Mouse (Mus musculus) hematopoietic stem cell, adult 5-6 weeks (primary cell): ENCODE measurements at regions not wholly inside any gene's neighbourhood (a gene's known extent, or its start where the extent isn't known, plus 50 kb on each side); places are given as distances from the start of the nearest gene placed in this dataset.
"Not testable (repeated sequence)": the region's sequence is repeated elsewhere in the genome, so short reads cannot be mapped to it uniquely, and the experiment has no call there.

Experiments used
- ATAC-seq, 2 experiments: fragments of 125-278 bp in 1 of 2; replicated peaks in 1 of 2; 2 replicates each; pipeline ENCODE4 v1.8.0; 2016 to 2017; ENCODE audit warnings: inconsistent platforms in 2 of 2, mild to moderate bottlenecking in 2 of 2, moderate number of reproducible peaks in 2 of 2, low read depth in 1 of 2, moderate TSS enrichment in 1 of 2; ENCODE audit not compliant: low FRiP score in 2 of 2, poor library complexity in 2 of 2, severe bottlenecking in 2 of 2, insufficient read depth in 1 of 2, low TSS enrichment in 1 of 2

GRCm38 (mm10) chr4:114296380-114296779 lies 110.1 kb upstream of the Trabd2b start:
- no peak for ATAC-seq

GRCm38 (mm10) chr4:114298517-114298916 lies 108.0 kb upstream of the Trabd2b start:
- not testable (repeated sequence) for ATAC-seq

DNA sequence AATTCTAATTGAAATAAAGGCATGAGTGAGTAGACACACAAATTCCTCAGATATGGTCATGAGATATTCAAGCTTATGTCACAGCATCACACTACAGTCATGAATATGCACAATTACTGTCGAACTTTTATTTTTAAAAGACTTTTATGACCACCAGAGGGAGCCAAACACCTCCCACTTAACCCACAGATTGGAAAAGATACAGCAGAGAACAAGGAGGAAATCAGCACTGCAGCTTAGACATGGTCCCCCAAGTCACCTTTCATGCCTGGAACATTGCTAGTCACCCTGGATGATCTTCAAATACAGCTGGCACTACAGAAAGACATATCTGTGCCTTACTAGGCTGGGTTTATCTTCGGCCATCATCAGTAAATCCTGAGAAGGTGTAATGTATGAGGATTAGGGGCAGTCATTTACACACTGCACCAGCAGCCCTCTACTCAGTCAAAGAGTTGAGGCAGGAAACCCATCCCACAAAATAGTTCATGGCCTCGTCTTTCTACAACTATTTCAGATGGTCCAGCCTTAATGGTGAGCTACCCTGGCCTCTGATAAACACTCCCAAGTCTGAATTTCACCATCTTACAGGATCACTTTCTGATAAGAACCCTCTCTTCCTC lies 106.0 kb upstream of the Trabd2b start:
- peak; percentile 40 to 48; a peak in 3 of 4 replicates for ATAC-seq

DNA sequence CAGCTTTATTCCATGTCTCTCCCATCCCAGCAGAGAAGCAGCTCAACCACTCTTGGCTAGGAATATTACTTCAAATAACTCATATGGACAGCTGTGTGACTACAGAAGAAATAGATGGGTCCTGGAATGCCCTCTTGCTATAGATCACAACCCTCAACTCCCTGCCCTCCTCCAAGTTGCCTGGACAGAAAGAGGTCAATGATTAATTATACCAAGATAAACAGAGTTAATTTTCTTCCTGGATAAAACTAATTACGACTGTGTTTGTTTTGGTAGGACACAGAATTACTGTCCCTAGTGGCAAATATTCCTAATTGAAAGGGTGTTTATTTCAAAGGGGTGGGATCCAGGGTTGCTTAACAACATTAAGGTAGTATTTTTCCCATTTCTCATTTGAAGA lies 101.9 kb upstream of the Trabd2b start:
- no peak for ATAC-seq

DNA sequence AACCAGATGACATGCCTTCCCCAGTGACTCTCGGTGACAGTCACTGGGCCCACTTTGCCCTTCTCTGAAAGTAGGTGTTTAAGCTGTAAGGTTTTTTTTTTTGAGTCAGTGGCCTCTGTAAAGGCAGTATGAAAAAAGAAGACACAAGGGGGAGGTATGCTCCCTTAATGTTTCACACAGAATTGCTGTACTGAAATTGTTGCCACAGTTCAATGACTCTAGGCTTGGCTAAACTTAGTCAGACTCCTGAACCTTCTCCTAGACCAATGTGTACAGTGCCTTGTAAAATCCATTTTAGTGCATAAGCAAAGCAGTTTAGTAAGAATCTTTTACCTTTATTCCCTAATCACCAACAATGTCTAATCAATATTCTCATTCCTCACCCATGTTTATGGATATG lies 99.0 kb upstream of the Trabd2b start:
- ATAC-seq: no peak

GRCm38 (mm10) chr4:114308518-114308917 lies 98.0 kb upstream of the Trabd2b start:
- peak; percentile 53 to 62; a peak in 3 of 4 replicates for ATAC-seq

DNA sequence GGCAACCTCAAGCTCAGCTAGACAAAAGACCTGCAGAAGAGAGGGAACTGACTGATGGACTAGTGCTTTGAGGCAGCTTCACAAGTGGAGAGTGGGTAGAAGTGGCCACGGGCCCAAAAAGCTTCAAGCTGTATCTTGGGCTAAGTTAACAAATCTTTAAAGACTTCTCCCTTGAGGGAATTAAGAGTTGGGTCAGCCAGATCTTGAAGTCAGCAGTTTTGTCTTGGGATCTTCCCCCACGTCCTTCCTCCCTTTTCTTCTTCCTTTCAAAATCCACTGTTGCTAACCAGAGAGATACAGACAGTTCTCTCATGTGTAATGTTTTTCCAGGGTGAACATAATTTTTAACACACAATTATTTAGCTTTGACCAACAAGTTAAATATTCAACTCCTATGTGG lies 91.5 kb upstream of the Trabd2b start:
- no peak for ATAC-seq

GRCm38 (mm10) chr4:114315556-114315955 lies 91.0 kb upstream of the Trabd2b start:
- ATAC-seq: no peak

DNA sequence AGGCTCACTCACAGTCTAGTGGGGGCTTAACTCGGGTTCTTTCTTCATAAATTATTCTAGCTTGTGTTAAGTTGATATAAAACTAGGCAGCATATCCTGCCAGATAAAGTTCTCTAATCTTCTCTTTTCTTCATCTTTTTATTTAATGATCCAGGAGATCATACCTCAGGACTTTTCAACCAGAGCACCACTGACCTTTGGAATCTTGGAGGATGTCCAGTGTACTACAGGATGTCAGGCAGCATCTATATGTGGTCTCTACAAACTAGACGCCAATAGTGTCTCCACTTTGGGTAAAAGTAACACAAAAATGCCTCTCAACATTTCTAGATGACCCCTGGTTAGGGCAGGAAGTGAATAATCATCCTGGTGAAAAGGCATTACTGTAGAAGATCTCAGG lies 89.4 kb upstream of the Trabd2b start:
- no peak for ATAC-seq

DNA sequence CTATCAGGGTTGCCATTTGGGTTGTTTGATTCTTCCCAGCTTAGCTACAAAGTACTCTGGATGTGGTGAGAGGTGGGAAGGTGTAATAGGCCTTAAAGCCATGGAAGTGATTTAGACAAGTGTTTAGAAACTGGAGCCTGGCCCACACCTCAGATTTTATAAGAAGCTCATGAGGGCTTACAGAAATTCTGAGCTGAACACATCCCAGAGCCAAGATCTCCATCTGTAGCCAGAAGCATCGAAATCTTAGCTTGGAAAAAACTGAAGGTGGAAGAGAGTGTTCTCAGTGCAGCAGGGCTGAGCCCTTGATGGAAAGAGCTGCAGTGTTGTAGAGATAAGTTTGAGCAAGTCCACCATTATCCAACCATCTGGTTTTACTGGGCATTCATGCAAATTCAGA lies 86.4 kb upstream of the Trabd2b start:
- no peak for ATAC-seq

DNA sequence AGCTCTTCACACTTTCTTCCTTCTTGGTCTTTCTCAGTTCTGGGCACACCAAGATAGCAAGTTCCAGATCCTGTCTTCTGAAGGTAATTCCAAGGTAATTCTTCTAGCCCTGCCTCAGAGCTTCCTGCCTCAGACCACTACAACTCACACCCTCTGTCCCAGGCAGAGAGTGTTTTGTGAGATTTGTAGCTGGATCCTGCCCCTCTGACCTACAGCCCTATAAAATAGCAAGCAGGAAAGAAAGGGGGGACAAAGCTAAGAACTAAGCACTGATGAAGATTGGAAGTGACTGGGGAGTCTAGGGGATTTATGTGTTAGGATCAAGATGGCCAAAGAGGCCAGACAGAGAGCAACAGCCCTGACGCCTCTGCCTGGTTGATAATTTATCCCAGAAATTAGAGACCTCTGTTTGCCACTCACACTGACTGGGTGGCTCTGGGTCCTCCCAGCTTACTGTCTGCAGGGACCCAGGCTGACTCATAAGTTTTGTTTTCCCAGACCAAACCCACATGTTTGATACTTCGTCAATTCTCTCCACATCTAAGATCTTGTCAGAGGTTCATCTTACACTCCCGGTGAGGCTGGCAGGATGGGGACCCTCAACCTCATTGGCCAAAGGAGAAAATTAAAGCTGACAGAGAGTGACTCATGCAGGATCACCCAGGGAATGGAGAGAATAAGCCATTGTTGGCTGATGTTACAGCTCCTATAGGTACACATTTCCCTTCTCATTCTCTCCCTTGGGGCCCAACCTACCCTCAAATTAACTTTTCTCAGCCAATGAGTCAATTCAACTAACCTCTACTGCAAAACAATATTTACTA lies 84.8 kb upstream of the Trabd2b start:
- ATAC-seq: no peak

DNA sequence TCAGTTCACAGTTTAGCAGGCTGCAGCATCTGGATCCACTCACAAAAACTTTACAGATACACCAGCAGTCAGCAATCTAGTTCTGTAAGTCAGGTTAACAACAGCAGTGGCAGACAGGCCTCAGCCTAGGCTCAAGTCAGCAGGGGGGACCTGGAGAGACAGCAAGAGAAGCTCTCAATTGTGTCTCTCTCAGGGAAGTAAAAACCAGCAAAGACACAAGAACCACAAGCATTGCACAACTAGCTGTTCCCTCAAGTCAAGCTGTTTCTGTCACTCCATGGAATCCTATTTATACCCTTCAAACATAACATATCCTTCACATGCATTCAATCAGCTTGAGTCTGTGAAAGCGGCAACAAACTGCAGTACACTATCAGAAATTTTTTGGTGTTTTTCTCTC lies 76.5 kb upstream of the Trabd2b start:
- no peak for ATAC-seq

- ATAC-seq: no peak
Observed at GRCm38 (mm10) chr4:114331161-114331560, 75.4 kb upstream of the Trabd2b start.

DNA sequence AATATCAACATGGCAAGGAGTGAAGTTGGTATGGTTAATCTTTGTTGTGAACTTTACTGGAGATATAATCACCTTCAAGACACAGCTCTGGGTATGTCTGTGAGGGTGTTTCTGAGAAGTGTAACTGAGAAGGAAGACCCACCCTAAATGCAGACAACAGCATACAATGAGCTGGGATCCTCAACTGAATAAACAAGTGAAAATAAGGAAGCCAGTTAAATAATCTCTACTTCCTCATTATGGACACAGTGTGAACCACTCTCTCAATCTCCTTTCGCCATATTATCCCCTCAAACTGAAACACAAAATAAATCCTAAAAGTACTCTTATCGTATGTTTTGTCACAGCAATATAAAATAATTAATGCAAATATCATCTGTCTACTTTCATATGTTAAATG lies 71.7 kb upstream of the Trabd2b start:
- peak in 1 of 2 experiments; percentile 60; a peak in 1 of 4 replicates for ATAC-seq

GRCm38 (mm10) chr4:114336029-114336746 lies 70.3 kb upstream of the Trabd2b start:
- ATAC-seq: no peak

DNA sequence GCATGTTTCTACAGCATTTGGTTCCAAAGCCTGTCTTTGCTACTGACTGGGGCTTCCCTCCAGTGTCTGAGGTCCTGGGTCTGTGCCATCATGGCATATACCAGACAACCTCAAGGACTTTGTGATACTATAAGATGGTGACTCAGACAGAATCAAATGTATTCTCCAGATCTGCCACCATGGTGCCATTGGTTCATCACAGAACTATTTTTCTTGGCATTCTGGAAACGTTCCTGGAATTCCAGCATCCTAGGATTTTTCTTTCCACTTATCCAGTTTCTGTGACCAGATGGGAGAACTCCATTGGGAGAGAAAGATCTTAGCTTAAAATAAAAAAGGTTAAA lies 69.8 kb upstream of the Trabd2b start:
- no peak for ATAC-seq

GRCm38 (mm10) chr4:114339793-114340192 lies 66.7 kb upstream of the Trabd2b start:
- no peak for ATAC-seq

GRCm38 (mm10) chr4:114345154-114345553 lies 61.4 kb upstream of the Trabd2b start:
- no peak for ATAC-seq
